In genomic region chr2:147083471-147084365, GRCm38 (mm10) we compare ENCODE assay signal across 10 mouse cellular contexts. TPM values are rescaled to one million over a fixed set of nuclear protein-coding genes. Genes with fewer than 3 reads are reported as not detected.
DNase-seq lines count a peak whose midpoint lies in the region; ATAC-seq lines count a peak whose summit lies in the region.
"Had no signal": no experiment of that assay in that cellular context is flagged by ENCODE, and none has a peak within 500 bp of the region (broad histone marks: within the 10 kb centered on the region; RNA-seq: fewer than 3 reads in every experiment).

No protein-coding gene starts in this region.

- ATAC-seq in heart, embryonic 11.5 days (replicated peaks; ENCODE audit: insufficient number of reproducible peaks, low FRiP score, low TSS enrichment), result no peak
- peak; percentile 45 for ATAC-seq in kidney, embryonic 14.5 days (ENCODE audit: low FRiP score, low TSS enrichment)
- ATAC-seq in megakaryocyte, adult 5-6 weeks (ENCODE audit: poor library complexity, severe bottlenecking), result peak; percentile 27; the same call in 1 of the 2 replicates
- no peak for ATAC-seq in frontal cortex, adult (ENCODE audit: low TSS enrichment)
- ATAC-seq: Patski had no signal

- WGBS in heart, embryonic 11.5 days (ENCODE audit: insufficient replicate concordance), result 1% methylated on average over 71 of the region's 72 CpGs
- under 1% methylated on average over 72 of the region's 72 CpGs for WGBS in kidney, embryonic 14.5 days

- H3K27ac ChIP-seq in heart, embryonic 11.5 days (ENCODE audit: low read depth, low read length), result no peak overlapping the region
- H3K27ac ChIP-seq in kidney, embryonic 14.5 days (ENCODE audit: low read depth, low read length), result no peak overlapping the region

- H3K36me3 ChIP-seq in heart, embryonic 11.5 days (ENCODE audit: control insufficient read depth, insufficient read depth, low read length), result no peaks in the 10 kb centered on the region
- no peaks in the 10 kb centered on the region for H3K36me3 ChIP-seq in kidney, embryonic 14.5 days (ENCODE audit: control insufficient read depth, insufficient read depth, low read length)
- H3K36me3 ChIP-seq in splenic B cell, adult 2 months (ENCODE audit: control insufficient read depth, insufficient read depth, low read length, poor library complexity, severe bottlenecking), result no peaks in the 10 kb centered on the region

- H3K4me1 ChIP-seq in heart, embryonic 11.5 days (ENCODE audit: control insufficient read depth, insufficient read depth, low read length), result peaks cover 12% of the 10 kb centered on the region; the same call in 1 of the 2 replicates
- 0 out of 2 replicates have a peak, but pooled peaks cover 7% of the 10 kb centered on the region for H3K4me1 ChIP-seq in kidney, embryonic 14.5 days (ENCODE audit: control insufficient read depth, insufficient read depth, low read length)

- H3K9ac ChIP-seq in heart, embryonic 11.5 days (ENCODE audit: low read depth, low read length), result no peak overlapping the region
- H3K9ac ChIP-seq in kidney, embryonic 14.5 days (ENCODE audit: low read depth, low read length), result no peak overlapping the region

- peak; percentile 8 for DNase-seq in left cerebral cortex, postnatal 4 days
- no peak for DNase-seq in left cerebral cortex, adult 18-20 months (ENCODE audit: low spot score in 2 of 2)
- DNase-seq in cerebellum, postnatal 25 days, result peak; percentile 16 to 22
- peak; percentile 56 for DNase-seq in splenic B cell, adult 2 months (ENCODE audit: low read depth, low spot score)

- peaks cover 62% of the 10 kb centered on the region for H3K27me3 ChIP-seq in heart, embryonic 11.5 days (ENCODE audit: control insufficient read depth, insufficient read depth, low read length)
- H3K27me3 ChIP-seq in kidney, embryonic 14.5 days (ENCODE audit: control insufficient read depth, insufficient read depth, low read length), result peaks cover 77% of the 10 kb centered on the region
- H3K27me3 ChIP-seq in splenic B cell, adult 2 months (ENCODE audit: control insufficient read depth, insufficient read depth, low read length, poor library complexity, severe bottlenecking), result peaks cover 4% of the 10 kb centered on the region

- no peaks in the 10 kb centered on the region for H3K9me3 ChIP-seq in heart, embryonic 11.5 days (replicated peaks; ENCODE audit: control insufficient read depth, low read length)
- no peaks in the 10 kb centered on the region for H3K9me3 ChIP-seq in kidney, embryonic 14.5 days (ENCODE audit: control insufficient read depth, low read length)

- peak overlapping the region; percentile 75 for H3K4me2 ChIP-seq in heart, embryonic 11.5 days
- H3K4me2 ChIP-seq in kidney, embryonic 14.5 days (replicated peaks; ENCODE audit: low read depth, low read length), result no peak overlapping the region; the same call in 1 of the 2 replicates

- peak overlapping the region; percentile 48 for H3K4me3 ChIP-seq in heart, embryonic 11.5 days (ENCODE audit: low read depth, low read length)
- peak overlapping the region; percentile 30; the same call in 1 of the 2 replicates for H3K4me3 ChIP-seq in kidney, embryonic 14.5 days (ENCODE audit: low read length)

- intact Hi-C loops in left cerebral cortex, postnatal 4 days (cut with DNase I), result loop anchor here (10.0 kb wide), 1 partner anchor 101 kb away; no protein-coding TSS in a partner anchor

RNA-seq across cellular contexts. Expression of gene Nkx2-4, which starts 1.5 kb away (rescaled TPM):
- total RNA-seq in left cerebral cortex, postnatal 4 days (2021), result not detected
- total RNA-seq in left cerebral cortex, adult 18-20 months (2021), result not detected
- not detected in 2 replicates for polyA plus RNA-seq in heart, embryonic 11.5 days (2014; fragmentation: Nextera tagmentation; extraction: Ambion mirVana)
- not detected in 2 replicates for polyA plus RNA-seq in kidney, embryonic 14.5 days (2014; fragmentation: Nextera tagmentation; extraction: Ambion mirVana)
- total RNA-seq in megakaryocyte, adult 5-6 weeks (2015), result not detected in 2 replicates
- not detected in 2 replicates for total RNA-seq in megakaryocyte, adult 5-6 weeks (2017)
- polyA plus RNA-seq: gonadal fat pad, adult 2 months; Patski had no signal

Comparison
In these comparisons a context has a peak if more than half of its experiments do, and no peak if none do; other contexts are left out.
1. DNase-seq: peak in left cerebral cortex, postnatal 4 days (single experiment), cerebellum, postnatal 25 days (2 of 2) and splenic B cell, adult 2 months (single experiment); none in left cerebral cortex, adult 18-20 months (0 of 2).
2. ATAC-seq: peak in kidney, embryonic 14.5 days (single experiment) and megakaryocyte, adult 5-6 weeks (single experiment); none in heart, embryonic 11.5 days (single experiment) and frontal cortex, adult (single experiment).